Mouse (Mus musculus) activated CD4-positive, CD25-positive, alpha-beta regulatory T cell, adult 4 months (primary cell): ENCODE measurements around the gene Samd1. TPM values are rescaled to one million over a fixed set of nuclear protein-coding genes. Genes with fewer than 3 reads are reported as not detected.
"Not testable (repeated sequence)": the region's sequence is repeated elsewhere in the genome, so short reads cannot be mapped to it uniquely, and the experiment has no call there.

Source experiments
- ATAC-seq: one replicate; pipeline ENCODE4 v1.8.0; 2017
- polyA plus RNA-seq, 2 experiments: library from polyadenylated mRNA; unstranded; fragments of 100-300 nt; shearing (Covaris generic); gene quantifications; one replicate each; pipeline ENCODE4 v1.2.1; 2017

Gene Samd1
- polyA plus RNA-seq, 2 experiments from 2014 or later, result 5.5 to 5.9 TPM

- no peak for ATAC-seq
Measured at GRCm38 (mm10) chr8:83989243-83989642, 8.2 kb upstream of the Samd1 start.

- no peak for ATAC-seq
Measured at GRCm38 (mm10) chr8:83990170-83990569, 7.3 kb upstream of the Samd1 start.

GRCm38 (mm10) chr8:83992488-83992887 is 5.0 kb upstream of the Samd1 start:
- ATAC-seq, result no peak

- no peak for ATAC-seq
Measured at GRCm38 (mm10) chr8:83994030-83994429, 3.4 kb upstream of the Samd1 start.

- ATAC-seq, result no peak
Measured at GRCm38 (mm10) chr8:83995973-83996372, 1.5 kb upstream of the Samd1 start.

GRCm38 (mm10) chr8:83996567-83997505 is 636 bp upstream of the Samd1 start:
- ATAC-seq, result peak; percentile 30

- peak; percentile 51 for ATAC-seq
Measured at GRCm38 (mm10) chr8:83998231-83999056, 972 bp downstream of the Samd1 start.

- no peak for ATAC-seq
Measured at GRCm38 (mm10) chr8:83999057-83999705, 1.7 kb downstream of the Samd1 start.

GRCm38 (mm10) chr8:83999825-84000224 is 2.4 kb downstream of the Samd1 start:
- ATAC-seq, result no peak

- no peak for ATAC-seq
Measured at GRCm38 (mm10) chr8:84001281-84002000, 4.0 kb downstream of the Samd1 start, which contains the start of gene 1700067K01Rik. Gene 1700067K01Rik, plus strand, starts transcription at chr8:84001502.

- no peak for ATAC-seq
Measured at GRCm38 (mm10) chr8:84002957-84003611, 5.6 kb downstream of the Samd1 start.

- no peak for ATAC-seq
Measured at GRCm38 (mm10) chr8:84003612-84004246, 6.3 kb downstream of the Samd1 start.

- peak; percentile 95 for ATAC-seq
Measured at GRCm38 (mm10) chr8:84004533-84005201, 7.2 kb downstream of the Samd1 start.

- ATAC-seq, result not testable (repeated sequence)
Measured at GRCm38 (mm10) chr8:84005502-84005901, 8.0 kb downstream of the Samd1 start.

- ATAC-seq, result no peak
Measured at GRCm38 (mm10) chr8:84008362-84008761, 10.9 kb downstream of the Samd1 start.

- no peak for ATAC-seq
Measured at GRCm38 (mm10) chr8:84009876-84010275, 12.4 kb downstream of the Samd1 start.

- ATAC-seq, result peak; percentile 60
Measured at GRCm38 (mm10) chr8:84010625-84011611, 13.4 kb downstream of the Samd1 start.

- ATAC-seq, result peak; percentile 49
Measured at GRCm38 (mm10) chr8:84011705-84012498, 14.4 kb downstream of the Samd1 start, which contains the start of gene 2210011C24Rik. Gene 2210011C24Rik, minus strand, starts transcription at chr8:84012171.
